Mouse (Mus musculus) ES-E14 (cell line): ENCODE results near the gene Kidins220.

Source experiments
- CHD2 ChIP-seq: IDR thresholded peaks from 2 replicates; pipeline ENCODE4 v1.6.1; 2014; ENCODE audit warnings: mild to moderate bottlenecking, low read depth, low read length, inconsistent platforms
- HCFC1 ChIP-seq: IDR thresholded peaks from 2 replicates; pipeline ENCODE4 v1.6.1; 2012; ENCODE audit warnings: low read length, inconsistent platforms, borderline replicate concordance; ENCODE audit not compliant: insufficient read depth
- MAFK ChIP-seq: IDR thresholded peaks from 2 replicates; pipeline ENCODE4 v1.6.1; 2014; ENCODE audit warnings: mild to moderate bottlenecking, low read depth, low read length, inconsistent platforms; ENCODE audit not compliant: insufficient read depth

- TF ChIP-seq MAFK (no peak), CHD2 (no peak), HCFC1 (no peak)
Observed at GRCm38 (mm10) chr12:25037681-25038472, 63.2 kb downstream of the Kidins220 start.
